Mouse (Mus musculus): Measurements from ENCODE around the gene Scamp2.

DNA sequence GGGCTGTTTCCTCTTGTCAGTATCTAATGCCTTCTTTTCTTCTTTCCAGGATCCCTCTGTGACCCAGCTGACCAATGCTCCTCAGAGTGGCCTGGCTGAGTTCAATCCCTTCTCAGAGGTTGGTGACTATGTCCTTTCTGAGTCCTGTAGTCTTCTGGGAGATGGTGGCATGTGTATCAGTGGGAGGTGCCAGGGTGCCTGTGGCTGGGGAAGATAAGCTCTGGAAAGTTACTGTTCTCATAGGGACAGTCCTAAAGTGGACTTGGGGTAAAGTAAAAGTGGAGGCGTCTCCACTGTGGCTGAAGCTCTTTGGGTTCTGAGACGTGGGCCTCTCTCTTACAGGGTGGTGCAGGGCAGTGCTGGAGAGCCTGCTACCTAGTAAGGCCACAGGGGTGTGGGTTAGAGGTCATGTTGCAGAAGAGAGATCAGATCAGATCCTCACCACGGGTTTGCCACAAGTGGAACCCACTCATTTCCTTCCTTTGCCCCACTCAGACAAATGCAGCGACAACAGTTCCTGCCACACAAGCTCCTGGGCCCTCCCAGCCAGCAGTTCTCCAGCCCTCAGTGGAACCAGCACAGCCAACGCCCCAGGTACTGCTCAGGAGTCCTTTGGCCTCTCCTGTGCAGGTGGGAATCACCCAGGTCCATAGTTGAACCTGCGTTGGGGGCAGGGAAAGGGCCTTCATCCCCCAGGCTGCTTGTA is 16.6 kb downstream of the Scamp2 start:
- TF ChIP-seq POLR2A (IDR thresholded peaks at IDR 0.05; ENCODE audit: borderline replicate concordance, low read depth, low read length) (no peak), CTCF (IDR thresholded peaks at IDR 0.05; ENCODE audit: low read depth, low read length) (no peak)
